Mouse (Mus musculus) left cerebral cortex, adult 2 months (tissue): ENCODE measurements at regions not wholly inside any gene's neighbourhood (a gene's known extent, or its start where the extent isn't known, plus 50 kb on each side); places are given as distances from the start of the nearest gene placed in this dataset.

Experiments
- DNase-seq, 2 experiments: peaks; one replicate each; pipeline ENCODE4 v3.0.0; 2021 to 2022; ENCODE audit warnings: low spot score in 2 of 2, mixed read lengths in 1 of 2; ENCODE audit errors: extremely low spot score in 1 of 2
- H3K27ac ChIP-seq: fragments of 200-600 bp; 2 replicates; pipeline ENCODE4 v1.8.1; 2022
- H3K4me3 ChIP-seq: fragments of 200-600 bp; 2 replicates; pipeline ENCODE4 v1.8.1; 2022
- CTCF ChIP-seq: fragments of 200-600 bp; IDR thresholded peaks from 2 replicates; pipeline ENCODE4 v1.8.1; 2022; ENCODE audit warnings: antibody characterized with exemption, mild to moderate bottlenecking, moderate library complexity
- intact Hi-C: fragments of 180-260 bp; cut with DNase I; formaldehyde crosslinking; loops from one replicate; pipeline ENCODE4 v1.15.1; 2025

- intact Hi-C loops, result no loop called here
- Histone ChIP-seq H3K27ac (no peak overlapping the region), H3K4me3 (no peak overlapping the region)
- no peak for DNase-seq
- no peak for TF ChIP-seq CTCF
Observed at GRCm38 (mm10) chr1:76772694-76773093, 742.2 kb downstream of the Epha4 start.

DNA sequence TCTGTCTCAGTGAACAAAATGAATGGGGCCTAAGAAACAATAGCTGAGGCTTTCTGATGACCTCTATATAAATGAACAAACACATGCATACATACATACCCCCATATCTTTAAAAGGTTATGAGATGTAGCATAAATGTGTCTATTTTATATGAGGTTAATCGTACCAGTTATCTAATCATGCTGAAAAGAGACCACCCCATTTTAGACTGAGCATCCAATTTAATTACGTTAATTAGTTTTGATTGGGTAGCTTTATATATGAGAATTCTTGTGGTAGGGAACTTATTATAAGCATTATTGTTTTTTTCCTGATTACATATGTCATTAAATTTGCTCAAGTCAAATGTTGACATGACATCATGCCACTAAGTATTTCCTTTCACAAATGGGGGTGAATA, 728.0 kb downstream of the Epha4 start:
- no peak for DNase-seq
- no peak overlapping the region for H3K4me3 ChIP-seq
- intact Hi-C loops, result no loop called here

GRCm38 (mm10) chr1:76793438-76793837, 721.5 kb downstream of the Epha4 start:
- no peak for TF ChIP-seq CTCF
- intact Hi-C loops, result no loop called here
- H3K27ac ChIP-seq, result no peak overlapping the region
- no peak overlapping the region for H3K4me3 ChIP-seq
- DNase-seq, result no peak

More for the DNA sequence above, 728.0 kb downstream of the Epha4 start:
- no peak overlapping the region for H3K27ac ChIP-seq
- TF ChIP-seq CTCF, result no peak

GRCm38 (mm10) chr1:76819906-76820305, 695.0 kb downstream of the Epha4 start:
- intact Hi-C loops, result loop anchor here (10.0 kb wide), 1 partner anchor 315 kb away; no protein-coding TSS in a partner anchor
- Histone ChIP-seq H3K27ac (no peak overlapping the region), H3K4me3 (no peak overlapping the region)
- DNase-seq, result no peak
- no peak for TF ChIP-seq CTCF

GRCm38 (mm10) chr1:76821610-76822009, 693.3 kb downstream of the Epha4 start:
- Histone ChIP-seq H3K27ac (no peak overlapping the region), H3K4me3 (no peak overlapping the region)
- DNase-seq, result no peak
- TF ChIP-seq CTCF, result no peak
- intact Hi-C loops, result loop anchor here (1.0 to 10.0 kb wide), 2 partner anchors 52 to 317 kb away; no protein-coding TSS in a partner anchor

DNA sequence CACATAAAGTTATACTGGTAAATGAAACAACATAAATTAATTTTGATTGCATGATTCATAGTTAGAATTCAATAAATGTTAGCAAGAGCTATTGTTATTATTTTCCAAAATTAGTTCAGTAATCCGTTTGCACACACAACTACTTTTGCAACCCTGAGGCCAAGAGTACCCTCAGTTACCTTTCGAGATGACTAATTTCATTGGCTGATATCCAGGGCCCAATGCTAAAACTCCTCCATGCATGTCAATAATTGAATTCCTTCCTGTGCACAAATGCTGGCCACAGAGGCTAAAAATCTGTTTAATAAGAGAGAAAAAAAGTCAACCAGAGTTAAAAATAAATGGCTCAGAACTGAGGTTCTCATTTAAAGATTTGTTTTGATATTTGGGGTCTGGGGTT, 685.2 kb downstream of the Epha4 start:
- no peak for TF ChIP-seq CTCF
- DNase-seq, result no peak
- Histone ChIP-seq H3K27ac (no peak overlapping the region), H3K4me3 (no peak overlapping the region)
- intact Hi-C loops, result loop anchor here (10.0 kb wide), 2 partner anchors 325 to 685 kb away; partner anchors contain the start of gene Epha4

DNA sequence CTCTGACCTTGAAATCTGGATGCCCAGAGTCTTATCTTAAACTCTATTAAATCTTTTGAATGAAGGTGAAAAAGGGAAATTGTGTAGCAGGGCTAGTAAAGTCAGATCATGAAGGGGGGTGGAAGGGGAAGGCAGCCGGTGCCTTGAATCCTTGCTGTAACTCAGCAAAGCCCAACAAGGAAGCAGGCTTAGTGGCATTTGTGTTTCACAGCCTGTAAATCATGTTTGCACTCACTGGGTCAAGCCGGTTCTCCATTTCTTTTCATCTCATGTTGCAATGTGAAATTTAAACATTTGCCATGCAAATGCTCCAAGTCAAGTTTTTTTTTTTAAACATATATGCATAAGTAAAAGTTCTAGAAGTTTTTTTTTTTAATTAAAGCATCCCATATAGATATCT, 682.6 kb downstream of the Epha4 start:
- intact Hi-C loops, result loop anchor here (10.0 kb wide), 1 partner anchor 682 kb away; the partner anchor contains the start of gene Epha4
- no peak overlapping the region for H3K27ac ChIP-seq
- DNase-seq, result no peak
- H3K4me3 ChIP-seq, result no peak overlapping the region
- TF ChIP-seq CTCF, result no peak

- Histone ChIP-seq H3K4me3 (no peak overlapping the region), H3K27ac (no peak overlapping the region)
- intact Hi-C loops, result loop anchor here (10.0 kb wide), 1 partner anchor 680 kb away; the partner anchor contains the start of gene Epha4
- TF ChIP-seq CTCF, result no peak
- DNase-seq, result peak in 1 of 2 experiments; percentile 12
Observed at GRCm38 (mm10) chr1:76835028-76835683, 679.7 kb downstream of the Epha4 start.

GRCm38 (mm10) chr1:76849346-76849745, 665.5 kb downstream of the Epha4 start:
- no peak for DNase-seq
- TF ChIP-seq CTCF, result no peak
- Histone ChIP-seq H3K27ac (no peak overlapping the region), H3K4me3 (no peak overlapping the region)
- intact Hi-C loops, result no loop called here

DNA sequence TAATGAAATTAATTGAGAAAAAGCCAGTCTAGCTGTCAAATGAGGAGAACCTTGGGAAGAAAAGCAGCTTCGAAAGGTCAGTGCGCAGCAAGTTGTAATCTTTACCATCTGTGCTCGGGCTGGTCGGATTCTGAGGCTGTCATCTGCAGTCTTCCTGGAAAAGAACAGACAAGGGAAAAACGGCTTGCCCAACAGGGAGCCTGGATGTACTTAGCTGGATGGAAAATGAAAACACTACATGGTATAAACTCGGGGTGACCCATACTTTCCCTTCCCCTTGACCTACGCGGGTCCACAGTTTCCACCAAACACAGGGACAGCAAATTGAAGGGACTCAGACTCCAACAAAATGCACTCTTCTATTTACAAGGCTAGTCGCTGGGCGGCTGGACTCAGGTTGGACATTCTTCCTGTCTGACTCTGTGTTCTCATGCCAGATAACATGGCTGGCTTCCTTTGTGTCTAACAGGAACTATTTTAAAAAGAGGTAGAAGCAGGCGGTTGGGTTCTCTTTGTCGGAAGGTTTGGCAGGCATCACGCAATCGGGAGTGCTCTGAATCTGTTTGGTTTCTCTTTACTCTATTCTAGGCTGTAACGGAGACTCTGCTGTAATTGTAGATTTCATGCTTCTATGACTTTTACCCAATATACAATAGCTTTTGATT, 648.5 kb downstream of the Epha4 start:
- intact Hi-C loops, result no loop called here
- peak overlapping the region; percentile 72 for H3K27ac ChIP-seq
- no peak for TF ChIP-seq CTCF
- H3K4me3 ChIP-seq, result peak overlapping the region; percentile 49
- peak in 1 of 2 experiments; percentile 26 for DNase-seq

GRCm38 (mm10) chr1:76873207-76873606, 641.7 kb downstream of the Epha4 start:
- H3K4me3 ChIP-seq, result no peak overlapping the region
- intact Hi-C loops, result loop anchor here (1.0 to 10.0 kb wide), 3 partner anchors 52 to 1218 kb away; no protein-coding TSS in a partner anchor
- peak; percentile 18 to 29 for DNase-seq
- no peak for TF ChIP-seq CTCF
- peak overlapping the region; percentile 70 for H3K27ac ChIP-seq

DNA sequence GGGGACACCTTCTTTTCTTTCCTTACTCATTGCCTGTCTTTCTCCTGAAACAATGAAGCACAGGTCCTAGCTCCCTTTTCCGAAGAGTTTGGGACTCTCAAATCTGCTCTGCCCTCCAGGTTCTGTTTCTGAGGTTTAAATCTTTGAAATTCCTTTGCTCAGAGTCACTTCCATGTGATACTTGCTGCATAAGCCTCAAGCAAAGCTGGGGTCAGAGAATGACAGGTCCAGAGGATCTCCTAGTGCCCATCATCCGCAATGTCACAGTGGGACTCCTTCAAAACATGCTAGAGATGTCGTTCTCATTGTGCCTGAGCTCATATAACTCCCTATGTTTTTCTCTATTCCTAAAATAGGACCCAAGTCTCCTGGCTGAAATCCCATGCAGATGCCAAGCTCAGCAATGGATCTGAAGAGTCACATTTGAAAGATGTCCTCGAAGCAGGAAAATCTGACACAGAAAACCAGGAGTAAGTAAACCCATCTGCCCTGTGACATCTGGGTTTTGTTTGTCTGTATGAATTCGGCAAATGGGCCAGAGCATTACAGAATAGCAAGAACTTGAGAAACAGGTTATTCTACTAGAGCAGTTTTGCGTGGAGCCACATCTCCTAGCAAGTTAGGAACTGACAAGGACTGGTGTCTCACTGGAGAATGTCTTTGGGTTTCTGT, 634.6 kb downstream of the Epha4 start:
- Histone ChIP-seq H3K27ac (no peak overlapping the region; the same call in 1 of the 2 replicates), H3K4me3 (no peak overlapping the region)
- DNase-seq, result peak in 1 of 2 experiments; percentile 10
- intact Hi-C loops, result no loop called here
- no peak for TF ChIP-seq CTCF
